Mouse (Mus musculus) embryo, embryonic 10.5 days (tissue): Measurements from ENCODE around the gene Pnkd.
"Not testable (repeated sequence)": the region's sequence is repeated elsewhere in the genome, so short reads cannot be mapped to it uniquely, and the experiment has no call there.

Experiments
- DNase-seq: peaks from one replicate; pipeline ENCODE4 v3.0.0-alpha.2; 2015; ENCODE audit warnings: low spot score

The Pnkd gene

GRCm38 (mm10) chr1:74331046-74331681 is 46.4 kb downstream of the Pnkd start:
- no peak for DNase-seq

GRCm38 (mm10) chr1:74332241-74332763 is 47.6 kb downstream of the Pnkd start:
- DNase-seq, result peak; percentile 98

- no peak for DNase-seq
These were observed 48.2 kb downstream of the Pnkd start for GRCm38 (mm10) chr1:74332930-74333329.

GRCm38 (mm10) chr1:74334607-74335006 is 49.9 kb downstream of the Pnkd start:
- DNase-seq, result no peak

- no peak for DNase-seq
These were observed 50.3 kb downstream of the Pnkd start for GRCm38 (mm10) chr1:74335033-74335432.

GRCm38 (mm10) chr1:74335436-74336170 is 50.9 kb downstream of the Pnkd start:
- no peak for DNase-seq

- no peak for DNase-seq
These were observed 52.6 kb downstream of the Pnkd start for GRCm38 (mm10) chr1:74337241-74337771.

GRCm38 (mm10) chr1:74338013-74338412 is 53.3 kb downstream of the Pnkd start:
- no peak for DNase-seq

GRCm38 (mm10) chr1:74338626-74339025 is 53.9 kb downstream of the Pnkd start:
- no peak for DNase-seq

GRCm38 (mm10) chr1:74339917-74340316 is 55.2 kb downstream of the Pnkd start:
- no peak for DNase-seq

- DNase-seq, result no peak
These were observed 55.6 kb downstream of the Pnkd start for GRCm38 (mm10) chr1:74340361-74340764.

- DNase-seq, result not testable (repeated sequence)
These were observed 56.3 kb downstream of the Pnkd start for GRCm38 (mm10) chr1:74340992-74341391.

GRCm38 (mm10) chr1:74341898-74342297 is 57.2 kb downstream of the Pnkd start:
- no peak for DNase-seq

- DNase-seq, result no peak
These were observed 57.6 kb downstream of the Pnkd start for GRCm38 (mm10) chr1:74342308-74342707.

- DNase-seq, result no peak
These were observed 58.4 kb downstream of the Pnkd start for GRCm38 (mm10) chr1:74343161-74343560.

- DNase-seq, result no peak
These were observed 59.6 kb downstream of the Pnkd start for GRCm38 (mm10) chr1:74344163-74344916.

GRCm38 (mm10) chr1:74351185-74351769 is 66.5 kb downstream of the Pnkd start:
- DNase-seq, result no peak

- DNase-seq, result no peak
These were observed 67.9 kb downstream of the Pnkd start for GRCm38 (mm10) chr1:74352532-74353096.

- no peak for DNase-seq
These were observed 68.9 kb downstream of the Pnkd start for GRCm38 (mm10) chr1:74353453-74354229.

- no peak for DNase-seq
These were observed 72.8 kb downstream of the Pnkd start for GRCm38 (mm10) chr1:74357531-74357930.

- DNase-seq, result no peak
These were observed 75.3 kb downstream of the Pnkd start for GRCm38 (mm10) chr1:74359952-74360517.
